Mouse (Mus musculus): ENCODE results near the gene Pigw.

- no peak for TF ChIP-seq CTCF (conservative IDR thresholded peaks at IDR 0.05; ENCODE audit: low read length)
- no peak for TF ChIP-seq POU5F1 (IDR thresholded peaks at IDR 0.05; ENCODE audit: borderline replicate concordance, low read length)
Measured at GRCm38 (mm10) chr11:84879772-84880464, at the start of gene Pigw, which contains the start of gene Myo19.
